Mouse (Mus musculus) heart, embryonic 12.5 days (tissue): ENCODE measurements at regions not wholly inside any gene's neighbourhood (a gene's known extent, or its start where the extent isn't known, plus 50 kb on each side); places are given as distances from the start of the nearest gene placed in this dataset.

Source experiments
- ATAC-seq: fragments of 200-750 bp; cut with Nextera tagmentation; 2 replicates; pipeline ENCODE4 v1.8.0; 2017; ENCODE audit warnings: moderate TSS enrichment, moderate library complexity; ENCODE audit not compliant: insufficient number of reproducible peaks, low FRiP score
- H3K27ac ChIP-seq: fragments of 300-500 bp; sonication (generic); 2 replicates; pipeline ENCODE4 v1.5.1; 2016; ENCODE audit warnings: mild to moderate bottlenecking, moderate library complexity; ENCODE audit not compliant: poor library complexity, severe bottlenecking
- H3K27me3 ChIP-seq: fragments of 300-500 bp; sonication (generic); replicated peaks from 2 replicates; pipeline ENCODE4 v1.6.1; 2016; ENCODE audit warnings: mild to moderate bottlenecking, moderate library complexity
- H3K36me3 ChIP-seq: fragments of 300-500 bp; sonication (generic); 2 replicates; pipeline ENCODE4 v1.6.1; 2016; ENCODE audit warnings: mild to moderate bottlenecking, moderate library complexity
- H3K4me1 ChIP-seq: fragments of 300-500 bp; sonication (generic); replicated peaks from 2 replicates; pipeline ENCODE4 v1.6.1; 2016; ENCODE audit warnings: mild to moderate bottlenecking
- H3K4me2 ChIP-seq: fragments of 300-500 bp; sonication (generic); 2 replicates; pipeline ENCODE4 v1.6.1; 2016; ENCODE audit warnings: mild to moderate bottlenecking, moderate library complexity
- H3K4me3 ChIP-seq: fragments of 300-500 bp; sonication (generic); 2 replicates; pipeline ENCODE4 v1.5.1; 2016; ENCODE audit warnings: mild to moderate bottlenecking
- H3K9ac ChIP-seq: fragments of 300-500 bp; sonication (generic); 2 replicates; pipeline ENCODE4 v1.6.1; 2016; ENCODE audit warnings: mild to moderate bottlenecking, moderate library complexity
- H3K9me3 ChIP-seq: fragments of 300-500 bp; sonication (generic); replicated peaks from 2 replicates; pipeline ENCODE4 v1.6.1; 2016; ENCODE audit warnings: mild to moderate bottlenecking, moderate library complexity
- WGBS: fragments of 180-500 bp; shearing (Covaris S2); methylation state at CpG from one replicate; pipeline ENCODE4 v1.1.7; 2016; 5-methylcytosine and 5-hydroxymethylcytosine counted together

DNA sequence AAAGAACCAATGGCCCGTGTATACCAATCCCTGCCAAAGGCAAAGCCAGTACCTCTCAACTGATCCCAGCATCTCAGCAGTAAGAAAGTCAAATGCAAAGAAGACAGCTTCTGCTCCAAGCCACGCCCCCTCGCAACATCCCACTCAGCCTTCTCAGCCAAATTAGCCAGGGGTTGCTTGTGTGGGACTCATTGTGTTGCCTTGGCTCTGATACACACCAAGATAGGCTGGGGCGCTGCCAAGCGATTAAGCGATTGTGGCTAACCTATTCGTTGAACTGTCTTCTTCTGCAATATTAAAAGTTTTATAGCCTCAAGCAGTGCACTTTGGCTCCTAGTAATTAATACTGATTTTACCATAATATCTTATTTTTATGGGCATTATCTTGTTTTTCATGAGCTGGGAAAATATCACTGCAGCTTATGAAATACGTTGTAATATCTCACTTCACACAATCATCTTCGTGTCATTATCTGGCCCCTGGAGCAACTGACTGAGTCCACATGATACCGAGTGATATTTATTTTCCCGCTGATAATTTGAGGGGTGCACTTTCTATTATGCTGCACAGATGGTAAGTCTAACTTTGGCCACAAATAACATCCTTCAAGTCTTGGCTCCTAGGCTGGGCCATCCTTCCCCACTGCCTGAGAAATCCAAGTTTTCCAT, 129.3 kb downstream of the Gm4791 start:
- WGBS = 85% methylated on average over 11 of the region's 11 CpGs
- H3K4me1 ChIP-seq = 0 out of 2 replicates have a peak, but pooled peaks cover 4% of the 10 kb centered on the region

GRCm38 (mm10) chr9:47129101-47129500, 130.6 kb downstream of the Gm4791 start:
- Histone ChIP-seq H3K9me3 (no peaks in the 10 kb centered on the region), H3K4me1 (peaks cover 10% of the 10 kb centered on the region), H3K4me3 (no peak overlapping the region), H3K27me3 (0 out of 2 replicates have a peak, but pooled peaks cover 5% of the 10 kb centered on the region), H3K4me2 (no peak overlapping the region), H3K9ac (no peak overlapping the region), H3K27ac (no peak overlapping the region), H3K36me3 (no peaks in the 10 kb centered on the region)
- ATAC-seq = no peak

More for the DNA sequence above, 129.3 kb downstream of the Gm4791 start:
- H3K4me3 ChIP-seq = no peak overlapping the region
- H3K9me3 ChIP-seq = no peaks in the 10 kb centered on the region
- no peak overlapping the region for H3K4me2 ChIP-seq
- H3K36me3 ChIP-seq = no peaks in the 10 kb centered on the region
- H3K27me3 ChIP-seq = 0 out of 2 replicates have a peak, but pooled peaks cover 9% of the 10 kb centered on the region
- H3K27ac ChIP-seq = no peak overlapping the region
- H3K9ac ChIP-seq = no peak overlapping the region
- ATAC-seq = no peak

GRCm38 (mm10) chr9:47133454-47133853, 134.9 kb downstream of the Gm4791 start:
- Histone ChIP-seq H3K4me1 (peaks cover 10% of the 10 kb centered on the region), H3K27me3 (no peaks in the 10 kb centered on the region), H3K4me2 (no peak overlapping the region), H3K9ac (no peak overlapping the region), H3K9me3 (no peaks in the 10 kb centered on the region), H3K27ac (no peak overlapping the region), H3K4me3 (no peak overlapping the region), H3K36me3 (no peaks in the 10 kb centered on the region)
- ATAC-seq = no peak
- 80% methylated on average over 5 of the region's 5 CpGs for WGBS

- Histone ChIP-seq H3K9me3 (no peaks in the 10 kb centered on the region), H3K4me3 (no peak overlapping the region), H3K27me3 (no peaks in the 10 kb centered on the region), H3K4me2 (no peak overlapping the region), H3K9ac (no peak overlapping the region), H3K4me1 (peaks cover 10% of the 10 kb centered on the region), H3K36me3 (no peaks in the 10 kb centered on the region), H3K27ac (no peak overlapping the region)
- ATAC-seq = peak; percentile 29; the same call in 1 of the 2 replicates
- WGBS = 17% methylated on average over 8 of the region's 8 CpGs
Measured at GRCm38 (mm10) chr9:47133873-47134272, 135.3 kb downstream of the Gm4791 start.

- Histone ChIP-seq H3K4me1 (peaks cover 10% of the 10 kb centered on the region), H3K4me3 (no peak overlapping the region), H3K36me3 (no peaks in the 10 kb centered on the region), H3K27me3 (no peaks in the 10 kb centered on the region), H3K9ac (no peak overlapping the region), H3K9me3 (no peaks in the 10 kb centered on the region), H3K4me2 (no peak overlapping the region), H3K27ac (no peak overlapping the region)
- WGBS = 72% methylated on average over 4 of the region's 4 CpGs
- ATAC-seq = no peak
Measured at GRCm38 (mm10) chr9:47134479-47134878, 135.9 kb downstream of the Gm4791 start.

DNA sequence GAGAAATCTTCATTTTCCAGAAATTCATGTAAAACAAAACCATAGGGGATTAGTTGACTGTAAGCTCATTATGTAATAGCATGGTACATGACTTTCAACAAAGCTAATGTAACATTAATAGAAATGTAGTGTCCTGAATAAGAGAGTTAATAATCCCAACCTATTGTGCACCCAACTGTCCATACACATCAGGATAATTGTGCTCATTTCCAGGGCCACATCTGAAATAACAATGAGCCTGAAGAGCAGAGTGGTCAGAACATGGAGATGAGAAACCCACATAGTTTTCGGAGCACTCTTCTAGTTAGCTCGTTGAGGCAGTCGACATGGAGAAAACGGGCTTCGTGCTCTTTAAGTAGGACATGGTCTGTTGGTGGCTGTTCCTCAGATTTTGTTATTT, 138.1 kb downstream of the Gm4791 start:
- no peaks in the 10 kb centered on the region for H3K36me3 ChIP-seq
- H3K4me1 ChIP-seq = peaks cover 7% of the 10 kb centered on the region
- no peak overlapping the region for H3K4me3 ChIP-seq
- no peak for ATAC-seq
- no peaks in the 10 kb centered on the region for H3K27me3 ChIP-seq
- no peak overlapping the region for H3K27ac ChIP-seq
- WGBS = 87% methylated on average over 5 of the region's 5 CpGs
- no peak overlapping the region for H3K4me2 ChIP-seq
- H3K9me3 ChIP-seq = no peaks in the 10 kb centered on the region
- H3K9ac ChIP-seq = no peak overlapping the region

GRCm38 (mm10) chr9:47153471-47153870, 154.9 kb downstream of the Gm4791 start:
- no peak overlapping the region for H3K9ac ChIP-seq
- H3K4me3 ChIP-seq = no peak overlapping the region
- no peak overlapping the region for H3K4me2 ChIP-seq
- no peaks in the 10 kb centered on the region for H3K36me3 ChIP-seq
- H3K27me3 ChIP-seq = no peaks in the 10 kb centered on the region; the same call in 1 of the 2 replicates
- H3K27ac ChIP-seq = no peak overlapping the region
- H3K9me3 ChIP-seq = no peaks in the 10 kb centered on the region
- peaks cover 4% of the 10 kb centered on the region; the same call in 1 of the 2 replicates for H3K4me1 ChIP-seq
- ATAC-seq = no peak
- 90% methylated on average over 7 of the region's 7 CpGs for WGBS

DNA sequence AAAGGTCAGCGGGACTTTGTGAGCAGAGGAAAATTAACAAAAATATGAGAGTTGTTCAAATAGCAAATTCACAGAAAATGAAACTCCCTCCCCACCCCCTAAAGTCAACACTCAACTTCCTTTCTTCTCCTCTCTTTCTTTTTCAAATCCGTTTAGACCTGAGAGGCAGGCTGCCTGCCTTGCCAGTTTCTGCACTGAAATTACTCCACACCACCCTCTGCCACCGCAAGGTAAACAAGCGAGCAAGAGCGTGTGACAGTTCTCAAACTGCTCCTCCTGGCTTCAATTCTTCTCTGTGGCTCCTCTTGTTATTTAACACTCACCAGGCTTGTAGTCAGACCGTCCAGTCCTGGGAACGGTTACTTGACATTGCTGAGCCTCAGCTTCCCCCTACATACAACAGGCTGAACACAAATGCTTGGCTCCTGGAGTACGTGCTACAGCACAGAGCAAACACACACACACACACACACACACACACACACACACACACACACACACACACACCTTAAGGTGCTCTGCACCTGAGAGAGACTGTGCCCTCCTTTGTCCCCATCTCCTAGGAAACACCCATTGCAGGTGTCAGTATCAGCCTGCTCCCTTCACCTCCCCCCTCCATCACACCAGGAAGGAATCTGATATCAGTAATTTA, 167.1 kb downstream of the Gm4791 start:
- H3K27ac ChIP-seq = no peak overlapping the region
- H3K4me2 ChIP-seq = no peak overlapping the region
- no peaks in the 10 kb centered on the region for H3K36me3 ChIP-seq
- no peak overlapping the region for H3K4me3 ChIP-seq
- 48% methylated on average over 8 of the region's 8 CpGs for WGBS
- no peaks in the 10 kb centered on the region for H3K9me3 ChIP-seq
- H3K4me1 ChIP-seq = no peaks in the 10 kb centered on the region
- ATAC-seq = no peak
- no peak overlapping the region for H3K9ac ChIP-seq
- H3K27me3 ChIP-seq = peaks cover 5% of the 10 kb centered on the region

GRCm38 (mm10) chr9:47167681-47168240, 169.2 kb downstream of the Gm4791 start:
- peaks cover 5% of the 10 kb centered on the region for H3K27me3 ChIP-seq
- H3K4me1 ChIP-seq = no peaks in the 10 kb centered on the region
- no peaks in the 10 kb centered on the region for H3K36me3 ChIP-seq
- no peak overlapping the region for H3K9ac ChIP-seq
- no peak overlapping the region for H3K4me2 ChIP-seq
- H3K4me3 ChIP-seq = no peak overlapping the region
- ATAC-seq = no peak
- no peaks in the 10 kb centered on the region for H3K9me3 ChIP-seq
- no peak overlapping the region for H3K27ac ChIP-seq
- 79% methylated on average over 20 of the region's 20 CpGs for WGBS

- ATAC-seq = no peak
- Histone ChIP-seq H3K4me3 (no peak overlapping the region), H3K9ac (no peak overlapping the region), H3K27ac (no peak overlapping the region), H3K27me3 (0 out of 2 replicates have a peak, but pooled peaks cover 3% of the 10 kb centered on the region), H3K36me3 (no peaks in the 10 kb centered on the region), H3K9me3 (no peaks in the 10 kb centered on the region), H3K4me2 (no peak overlapping the region), H3K4me1 (no peaks in the 10 kb centered on the region)
- WGBS = 67% methylated on average over 4 of the region's 4 CpGs
Measured at GRCm38 (mm10) chr9:47176044-47176443, 177.5 kb downstream of the Gm4791 start.

DNA sequence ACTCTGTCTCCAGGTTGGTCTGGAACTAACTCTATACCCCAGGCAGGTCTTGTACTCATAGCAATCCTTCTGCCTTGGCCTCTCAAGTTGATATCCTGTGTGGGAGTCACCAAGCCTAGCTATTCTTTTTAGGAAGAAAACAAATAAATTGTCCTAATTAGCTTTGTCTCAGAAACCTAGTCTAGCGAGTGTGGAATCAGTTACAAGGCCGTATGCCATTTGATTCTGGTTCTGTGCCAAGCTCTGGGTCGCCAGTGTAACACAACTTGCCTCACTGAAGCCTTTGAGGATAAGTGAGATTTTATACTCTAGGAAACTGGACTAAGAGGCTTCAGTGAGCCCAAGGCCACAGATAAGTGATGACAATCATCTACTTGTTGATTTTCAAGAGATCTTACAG, 219.6 kb downstream of the Gm4791 start:
- H3K4me3 ChIP-seq = no peak overlapping the region
- no peak overlapping the region for H3K4me2 ChIP-seq
- ATAC-seq = no peak
- WGBS = 73% methylated on average over 3 of the region's 3 CpGs
- no peak overlapping the region for H3K27ac ChIP-seq
- no peaks in the 10 kb centered on the region for H3K27me3 ChIP-seq
- H3K36me3 ChIP-seq = no peaks in the 10 kb centered on the region
- no peaks in the 10 kb centered on the region for H3K4me1 ChIP-seq
- no peak overlapping the region for H3K9ac ChIP-seq
- H3K9me3 ChIP-seq = no peaks in the 10 kb centered on the region
